Mouse (Mus musculus) heart, adult 11 months (tissue): ENCODE measurements around the gene Sebox.
A peak's percentile ranks its signal among the peaks of the same experiment; 100 is the strongest.
"Not testable (repeated sequence)": the region's sequence is repeated elsewhere in the genome, so short reads cannot be mapped to it uniquely, and the experiment has no call there.

Experiments
- DNase-seq: peaks from one replicate; pipeline ENCODE4 v3.0.0; 2022

The Sebox gene

DNA sequence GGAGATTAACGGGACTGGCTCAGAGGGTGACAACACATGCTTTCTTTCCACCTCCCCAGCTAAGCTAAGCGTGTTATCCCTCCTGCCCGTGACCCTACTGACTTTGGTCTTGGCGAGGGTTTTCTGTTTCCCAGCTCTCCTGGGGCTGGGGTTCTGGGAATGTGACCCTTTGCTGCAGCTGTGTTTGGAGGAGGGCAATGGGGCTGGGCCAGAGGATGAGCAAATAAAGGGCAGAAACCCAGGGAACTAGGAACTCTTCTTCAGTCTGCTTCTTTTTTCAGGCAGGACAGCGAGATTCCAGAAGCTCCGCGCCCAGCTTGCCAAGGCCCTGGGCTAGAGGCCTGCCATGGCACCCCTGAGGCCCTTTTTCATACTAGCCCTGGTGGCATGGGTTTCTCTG is 4.2 kb upstream of the Sebox start, which contains the start of gene Vtn:
Gene Vtn, plus strand, starts transcription at position 88 of the 400 bp plus-strand sequence.
- DNase-seq, result peak; percentile 98

- no peak for DNase-seq
Observed at GRCm38 (mm10) chr11:78499543-78499942, 3.7 kb upstream of the Sebox start.

GRCm38 (mm10) chr11:78500623-78501202 is 2.5 kb upstream of the Sebox start:
- peak; percentile 87 for DNase-seq

DNA sequence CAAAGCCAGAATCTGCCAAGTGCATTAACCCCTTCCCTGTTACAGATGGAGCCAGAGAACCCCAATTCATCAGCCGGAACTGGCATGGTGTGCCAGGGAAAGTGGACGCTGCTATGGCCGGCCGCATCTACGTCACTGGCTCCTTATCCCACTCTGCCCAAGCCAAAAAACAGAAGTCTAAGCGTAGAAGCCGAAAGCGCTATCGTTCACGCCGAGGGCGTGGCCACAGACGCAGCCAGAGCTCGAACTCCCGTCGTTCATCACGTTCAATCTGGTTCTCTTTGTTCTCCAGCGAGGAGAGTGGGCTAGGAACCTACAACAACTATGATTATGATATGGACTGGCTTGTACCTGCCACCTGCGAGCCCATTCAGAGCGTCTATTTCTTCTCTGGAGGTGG is 1.7 kb upstream of the Sebox start:
- DNase-seq, result no peak

GRCm38 (mm10) chr11:78505430-78505829 is 2.2 kb downstream of the Sebox start:
- DNase-seq, result no peak

- no peak for DNase-seq
Observed at GRCm38 (mm10) chr11:78509148-78509547, 5.9 kb downstream of the Sebox start.

- peak; percentile 99 for DNase-seq
Observed at GRCm38 (mm10) chr11:78512025-78512957, 9.0 kb downstream of the Sebox start, which contains the start of the genes Tmem199 and Poldip2. TSS of gene Tmem199 (minus strand) at chr11:78512172. TSS of gene Poldip2 (plus strand) at chr11:78512193.

- no peak for DNase-seq
Observed at GRCm38 (mm10) chr11:78513106-78513790, 10.0 kb downstream of the Sebox start.

- DNase-seq, result no peak
Observed at GRCm38 (mm10) chr11:78515549-78516325, 12.5 kb downstream of the Sebox start.

GRCm38 (mm10) chr11:78518931-78519330 is 15.7 kb downstream of the Sebox start:
- no peak for DNase-seq

DNA sequence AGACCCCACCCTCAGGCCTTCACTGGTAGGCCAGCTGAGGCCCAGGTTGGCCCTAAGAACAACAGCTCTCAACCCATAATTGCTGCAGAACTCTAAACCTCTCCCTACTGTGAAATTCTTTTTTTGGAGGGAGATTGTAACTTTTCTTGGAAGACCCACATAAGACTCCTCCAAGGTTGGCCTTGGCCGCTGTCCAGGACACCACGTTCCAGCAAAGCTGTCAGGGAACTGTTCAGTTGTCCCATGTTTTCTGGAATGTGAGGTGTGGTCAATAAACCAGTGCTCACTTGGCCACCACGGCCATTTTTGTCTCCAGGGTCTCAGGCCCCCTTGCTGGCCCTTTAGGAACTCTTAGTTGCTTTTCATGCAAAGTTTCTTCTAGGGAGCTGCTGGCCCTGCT is 18.6 kb downstream of the Sebox start:
- no peak for DNase-seq

- no peak for DNase-seq
Observed at GRCm38 (mm10) chr11:78522481-78522997, 19.3 kb downstream of the Sebox start.

- DNase-seq, result peak; percentile 90
Observed at GRCm38 (mm10) chr11:78523241-78523955, 20.2 kb downstream of the Sebox start.

GRCm38 (mm10) chr11:78524838-78525237 is 21.6 kb downstream of the Sebox start:
- DNase-seq, result no peak

DNA sequence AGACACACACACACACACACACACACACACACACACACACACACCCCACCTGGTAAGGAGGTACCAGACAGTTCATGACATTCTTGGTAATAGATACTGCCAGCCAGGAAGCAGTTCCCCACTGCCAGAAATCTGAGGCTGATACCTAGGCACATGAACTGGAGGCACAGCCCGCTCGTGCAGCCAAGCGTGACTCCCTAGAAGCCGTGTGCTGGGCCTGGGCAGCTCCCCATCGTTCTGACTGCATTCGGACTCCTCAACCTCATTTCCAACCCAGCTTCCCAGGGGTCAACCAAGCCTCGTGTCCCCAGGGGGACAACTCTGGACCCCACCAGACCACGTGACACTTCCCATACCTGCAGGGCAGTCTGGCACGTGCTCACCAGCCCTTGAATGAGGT is 25.5 kb downstream of the Sebox start:
- DNase-seq, result peak; percentile 77

- peak; percentile 91 for DNase-seq
Observed at GRCm38 (mm10) chr11:78530001-78530400, 26.8 kb downstream of the Sebox start.

GRCm38 (mm10) chr11:78531046-78531445 is 27.8 kb downstream of the Sebox start:
- peak; percentile 98 for DNase-seq

DNA sequence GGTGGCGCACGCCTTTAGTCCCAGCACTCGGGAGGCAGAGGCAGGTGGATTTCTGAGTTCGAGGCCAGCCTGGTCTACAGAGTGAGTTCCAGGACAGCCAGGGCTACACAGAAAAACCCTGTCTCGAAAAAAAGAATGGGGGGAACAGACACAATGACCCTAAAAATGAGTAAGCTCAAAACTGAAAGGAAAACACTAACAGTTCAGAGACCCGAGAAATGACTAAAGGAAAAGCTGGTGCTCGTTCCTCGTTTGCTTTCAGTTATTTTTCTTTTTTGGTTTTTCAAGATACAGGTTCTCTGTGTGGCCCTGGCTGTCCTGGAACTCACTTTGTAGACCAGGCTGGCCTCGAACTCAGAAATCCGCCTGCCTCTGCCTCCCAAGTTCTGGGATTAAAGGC is 28.3 kb downstream of the Sebox start:
- not testable (repeated sequence) for DNase-seq

GRCm38 (mm10) chr11:78534516-78534915 is 31.3 kb downstream of the Sebox start:
- DNase-seq, result peak; percentile 91

DNA sequence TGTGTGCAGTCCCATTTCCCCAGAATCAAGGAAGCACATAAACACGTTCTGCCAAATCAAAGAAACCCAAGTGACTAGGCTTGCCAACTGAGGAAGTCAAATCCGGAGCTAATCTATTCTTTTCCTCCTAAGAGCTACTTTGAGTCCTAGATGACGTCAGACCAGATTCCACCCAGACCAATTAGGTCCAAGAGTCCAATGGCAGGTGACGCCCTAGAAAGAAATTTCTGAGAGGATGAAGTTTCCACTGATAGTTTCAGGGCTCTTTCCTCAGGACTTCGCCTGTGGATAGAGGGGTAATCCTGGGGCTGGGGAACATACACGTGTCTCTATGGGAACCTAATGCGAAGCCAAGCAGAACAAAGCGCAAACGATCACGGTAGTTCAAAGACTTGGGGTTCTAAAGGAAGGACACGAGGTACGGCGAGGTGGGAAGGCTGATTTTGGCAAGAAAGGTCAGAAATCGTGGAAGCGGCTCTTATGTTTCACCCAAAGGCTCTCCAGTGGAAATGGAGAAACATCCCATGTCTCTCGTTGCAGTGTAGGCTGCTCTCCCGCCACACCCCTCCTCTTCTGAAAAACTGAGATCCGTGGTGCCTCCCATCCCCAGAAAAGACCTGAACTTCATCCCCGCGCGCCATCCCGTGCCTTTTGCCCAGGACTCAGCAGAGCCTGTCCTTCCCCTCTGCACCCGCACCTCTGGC is 32.3 kb downstream of the Sebox start:
- DNase-seq, result peak; percentile 98
